Mouse (Mus musculus): Measurements from ENCODE around the gene Tnip1. TPM values are rescaled to one million over a fixed set of nuclear protein-coding genes. Genes with fewer than 3 reads are reported as not detected.

Gene Tnip1
- 100 to 1,000 TPM in 1 of 2 experiments, 10 to 100 TPM in 1; 82.9 to 136 TPM for polyA plus RNA-seq (2017; shearing (Covaris generic))

DNA sequence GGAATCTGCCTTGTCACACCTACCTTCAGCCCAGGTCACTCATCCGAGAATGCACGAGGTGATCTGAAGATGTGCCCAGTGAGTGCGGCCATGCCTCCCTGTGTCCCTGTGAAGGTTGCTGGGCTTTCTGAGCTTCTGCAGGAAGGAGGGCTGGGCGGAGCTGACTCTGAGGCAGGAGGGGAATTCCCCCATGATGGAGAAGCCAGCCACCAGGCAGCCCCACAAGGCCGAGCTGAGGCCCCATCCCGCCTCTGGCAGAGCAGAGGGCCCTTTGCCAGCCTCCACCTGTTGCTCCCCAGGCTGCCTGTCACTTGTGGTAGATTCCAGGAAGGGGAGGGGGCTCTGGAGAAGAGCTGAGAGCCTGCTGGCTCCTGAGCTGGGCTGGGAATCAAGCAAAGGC lies at the start of gene Tnip1:
Gene Tnip1 (minus strand): TSS at position 108 of the 400 bp plus-strand sequence.

DNA sequence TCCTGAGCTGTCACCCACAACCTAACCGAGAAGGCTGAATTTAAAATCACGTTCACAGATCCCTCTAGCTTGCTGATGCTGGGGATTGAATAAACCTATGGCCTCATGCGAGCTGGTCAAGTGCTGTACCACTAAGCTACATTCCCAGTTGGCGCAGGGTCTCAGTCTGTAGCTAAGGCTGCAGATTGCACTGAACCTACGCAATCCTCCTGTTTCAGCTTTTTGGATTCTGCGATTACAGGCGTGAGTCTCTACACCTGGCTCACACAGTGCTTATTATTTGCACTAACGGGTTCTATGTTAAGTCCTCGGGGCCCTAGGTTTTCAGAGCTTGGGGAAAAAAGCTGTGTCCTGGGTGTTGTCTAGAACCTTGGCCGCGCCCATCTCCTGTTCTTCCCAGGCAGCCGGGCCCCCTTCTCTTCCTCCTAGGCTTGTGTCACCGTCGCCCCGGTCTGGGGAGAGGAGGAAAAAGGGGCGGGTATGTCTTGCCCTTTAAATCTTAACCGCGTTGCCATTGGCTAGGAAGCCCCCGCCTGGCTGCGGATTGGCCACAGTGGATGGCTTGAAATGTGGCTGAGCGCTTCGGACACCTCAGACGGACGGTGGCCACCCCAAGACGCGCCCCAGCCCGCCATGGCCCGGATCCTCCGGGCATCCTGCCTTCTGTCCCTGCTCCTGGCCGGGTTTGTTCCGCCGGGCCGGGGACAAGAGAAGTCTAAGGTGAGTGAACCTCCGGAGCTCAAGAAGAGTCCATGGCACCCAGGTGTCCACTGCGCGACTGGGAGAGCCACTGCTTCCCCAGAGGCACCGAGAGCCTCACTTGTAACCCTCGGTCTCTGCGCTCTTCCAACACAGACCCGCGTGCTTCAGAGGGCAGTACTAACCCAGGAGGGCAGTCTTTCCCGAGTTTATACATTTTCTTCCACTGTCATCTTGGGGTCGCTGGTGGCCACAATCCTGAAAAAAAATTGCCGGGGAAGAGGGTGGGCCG lies 60.1 kb downstream of the Tnip1 start, which contains the start of gene Gpx3:
Gene Gpx3 (plus strand): TSS at position 121 of the 991 bp plus-strand sequence.

GRCm38 (mm10) chr11:54866119-54867048 lies 96.3 kb downstream of the Tnip1 start, which contains the start of gene Hint1:
Hint1 (plus strand) TSS chr11:54866383.

Other genes with a start within 250 kb of the Tnip1 start
- gene Cdc42se2, start 175.2 kb downstream of the Tnip1 start, polyA plus RNA-seq (2017; shearing (Covaris generic)) = 100 to 1,000 TPM; 301 to 427 TPM
- gene Lyrm7, start 102.0 kb downstream of the Tnip1 start, polyA plus RNA-seq (2017; shearing (Covaris generic)) = 10 to 100 TPM in 1 of 2 experiments, 1 to 10 TPM in 1; 2.5 to 10.3 TPM
- 100 to 1,000 TPM; 374 to 388 TPM for gene Hint1, start 96.5 kb downstream of the Tnip1 start, polyA plus RNA-seq (2017; shearing (Covaris generic))
- 1 to 10 TPM; 1.3 to 1.4 TPM for gene Gpx3, start 60.5 kb downstream of the Tnip1 start, polyA plus RNA-seq (2017; shearing (Covaris generic))
- 100 to 1,000 TPM; 555 to 738 TPM for gene Anxa6, start 70.5 kb upstream of the Tnip1 start, polyA plus RNA-seq (2017; shearing (Covaris generic))
- 10 to 100 TPM; 60.5 to 88.5 TPM for gene Ccdc69, start 115.2 kb upstream of the Tnip1 start, polyA plus RNA-seq (2017; shearing (Covaris generic))
- gene Gm2a, start 135.2 kb upstream of the Tnip1 start, polyA plus RNA-seq (2017; shearing (Covaris generic)) = 100 to 1,000 TPM in 1 of 2 experiments, 10 to 100 TPM in 1; 89.6 to 186 TPM
- under 1 TPM; 0.22 to 0.86 TPM for gene Slc36a3, start 188.8 kb upstream of the Tnip1 start, polyA plus RNA-seq (2017; shearing (Covaris generic))
- under 1 TPM in 1 of 2 experiments, not detected in 1; 0.21 TPM for gene Slc36a2, start 222.2 kb upstream of the Tnip1 start, polyA plus RNA-seq (2017; shearing (Covaris generic))
- gene Slc36a1, start 241.4 kb upstream of the Tnip1 start, polyA plus RNA-seq (2017; shearing (Covaris generic)) = 1 to 10 TPM; 1.9 to 2.1 TPM

Data from activated CD4-positive, CD25-positive, alpha-beta regulatory T cell (primary cell).